Mouse (Mus musculus): ENCODE results near the gene Krtap4-9. TPM values are rescaled to one million over a fixed set of nuclear protein-coding genes. Genes with fewer than 3 reads are reported as not detected.

Gene Krtap4-9
- polyA plus RNA-seq, 1 experiment from 2014 or later, result not detected

Other genes with a start within 250 kb of the Krtap4-9 start
- not detected in 2 replicates for gene Krt40, start 242.0 kb upstream of the Krtap4-9 start, polyA plus RNA-seq (2016; fragmentation: Nextera tagmentation; extraction: Ambion mirVana)
- gene Krtap3-3, start 234.3 kb upstream of the Krtap4-9 start, polyA plus RNA-seq (2016; fragmentation: Nextera tagmentation; extraction: Ambion mirVana), result not detected in 2 replicates
- gene Krtap3-2, start 228.3 kb upstream of the Krtap4-9 start, polyA plus RNA-seq (2016; fragmentation: Nextera tagmentation; extraction: Ambion mirVana), result not detected in 2 replicates
- gene Gm11939, start 225.7 kb upstream of the Krtap4-9 start, polyA plus RNA-seq (2016; fragmentation: Nextera tagmentation; extraction: Ambion mirVana), result not detected in 2 replicates
- not detected in 2 replicates for gene Krtap3-1, start 218.6 kb upstream of the Krtap4-9 start, polyA plus RNA-seq (2016; fragmentation: Nextera tagmentation; extraction: Ambion mirVana)
- gene Krtap1-5, start 204.2 kb upstream of the Krtap4-9 start, polyA plus RNA-seq (2016; fragmentation: Nextera tagmentation; extraction: Ambion mirVana), result not detected in 2 replicates
- not detected in 2 replicates for gene Krtap1-4, start 201.5 kb upstream of the Krtap4-9 start, polyA plus RNA-seq (2016; fragmentation: Nextera tagmentation; extraction: Ambion mirVana)
- gene Krtap1-3, start 193.9 kb upstream of the Krtap4-9 start, polyA plus RNA-seq (2016; fragmentation: Nextera tagmentation; extraction: Ambion mirVana), result not detected in 2 replicates
- not detected in 2 replicates for gene Krtap9-3, start 187.1 kb upstream of the Krtap4-9 start, polyA plus RNA-seq (2016; fragmentation: Nextera tagmentation; extraction: Ambion mirVana)
- gene Gm11938, start 181.9 kb upstream of the Krtap4-9 start, polyA plus RNA-seq (2016; fragmentation: Nextera tagmentation; extraction: Ambion mirVana), result not detected in 2 replicates
- gene Gm11937, start 175.0 kb upstream of the Krtap4-9 start, polyA plus RNA-seq (2016; fragmentation: Nextera tagmentation; extraction: Ambion mirVana), result not detected in 2 replicates
- not detected in 2 replicates for gene Krtap2-4, start 170.4 kb upstream of the Krtap4-9 start, polyA plus RNA-seq (2016; fragmentation: Nextera tagmentation; extraction: Ambion mirVana)
- not detected in 2 replicates for gene Gm11562, start 164.8 kb upstream of the Krtap4-9 start, polyA plus RNA-seq (2016; fragmentation: Nextera tagmentation; extraction: Ambion mirVana)
- gene Krtap4-1, start 157.0 kb upstream of the Krtap4-9 start, polyA plus RNA-seq (2016; fragmentation: Nextera tagmentation; extraction: Ambion mirVana), result not detected in 2 replicates
- not detected in 2 replicates for gene Krtap4-2, start 150.1 kb upstream of the Krtap4-9 start, polyA plus RNA-seq (2016; fragmentation: Nextera tagmentation; extraction: Ambion mirVana)
- not detected in 2 replicates for gene Krtap4-7, start 141.1 kb upstream of the Krtap4-9 start, polyA plus RNA-seq (2016; fragmentation: Nextera tagmentation; extraction: Ambion mirVana)
- not detected in 2 replicates for gene Gm11555, start 135.0 kb upstream of the Krtap4-9 start, polyA plus RNA-seq (2016; fragmentation: Nextera tagmentation; extraction: Ambion mirVana)
- not detected in 2 replicates for gene Gm11563, start 126.2 kb upstream of the Krtap4-9 start, polyA plus RNA-seq (2016; fragmentation: Nextera tagmentation; extraction: Ambion mirVana)
- not detected in 2 replicates for gene Krtap4-6, start 119.2 kb upstream of the Krtap4-9 start, polyA plus RNA-seq (2016; fragmentation: Nextera tagmentation; extraction: Ambion mirVana)
- not detected in 2 replicates for gene Gm14190, start 94.5 kb upstream of the Krtap4-9 start, polyA plus RNA-seq (2016; fragmentation: Nextera tagmentation; extraction: Ambion mirVana)
- gene Gm14180, start 50.9 kb upstream of the Krtap4-9 start, polyA plus RNA-seq (2016; fragmentation: Nextera tagmentation; extraction: Ambion mirVana), result not detected in 2 replicates
- gene Gm11595, start 12.3 kb upstream of the Krtap4-9 start, polyA plus RNA-seq (2016; fragmentation: Nextera tagmentation; extraction: Ambion mirVana), result not detected in 2 replicates
- gene Krtap4-8, start 4.5 kb upstream of the Krtap4-9 start, polyA plus RNA-seq (2016; fragmentation: Nextera tagmentation; extraction: Ambion mirVana), result not detected in 2 replicates
- gene Gm11596, start 8.3 kb downstream of the Krtap4-9 start, polyA plus RNA-seq (2016; fragmentation: Nextera tagmentation; extraction: Ambion mirVana), result not detected in 2 replicates
- not detected in 2 replicates for gene Gm11569, start 13.7 kb downstream of the Krtap4-9 start, polyA plus RNA-seq (2016; fragmentation: Nextera tagmentation; extraction: Ambion mirVana)
- gene Gm11554, start 19.2 kb downstream of the Krtap4-9 start, polyA plus RNA-seq (2016; fragmentation: Nextera tagmentation; extraction: Ambion mirVana), result not detected in 2 replicates
- gene Krtap4-13, start 24.7 kb downstream of the Krtap4-9 start, polyA plus RNA-seq (2016; fragmentation: Nextera tagmentation; extraction: Ambion mirVana), result not detected in 2 replicates
- gene Gm11564, start 30.5 kb downstream of the Krtap4-9 start, polyA plus RNA-seq (2016; fragmentation: Nextera tagmentation; extraction: Ambion mirVana), result not detected in 2 replicates
- gene 2300003K06Rik, start 52.9 kb downstream of the Krtap4-9 start, polyA plus RNA-seq (2016; fragmentation: Nextera tagmentation; extraction: Ambion mirVana), result not detected in 2 replicates
- not detected in 2 replicates for gene Krtap4-16, start 66.4 kb downstream of the Krtap4-9 start, polyA plus RNA-seq (2016; fragmentation: Nextera tagmentation; extraction: Ambion mirVana)
- gene Gm11568, start 72.7 kb downstream of the Krtap4-9 start, polyA plus RNA-seq (2016; fragmentation: Nextera tagmentation; extraction: Ambion mirVana), result not detected in 2 replicates
- gene Gm11559, start 79.3 kb downstream of the Krtap4-9 start, polyA plus RNA-seq (2016; fragmentation: Nextera tagmentation; extraction: Ambion mirVana), result not detected in 2 replicates
- gene Krtap9-1, start 88.2 kb downstream of the Krtap4-9 start, polyA plus RNA-seq (2016; fragmentation: Nextera tagmentation; extraction: Ambion mirVana), result not detected in 2 replicates
- not detected in 2 replicates for gene Gm11567, start 94.0 kb downstream of the Krtap4-9 start, polyA plus RNA-seq (2016; fragmentation: Nextera tagmentation; extraction: Ambion mirVana)
- gene Krtap31-1, start 122.7 kb downstream of the Krtap4-9 start, polyA plus RNA-seq (2016; fragmentation: Nextera tagmentation; extraction: Ambion mirVana), result not detected in 2 replicates
- not detected in 2 replicates for gene Gm11565, start 129.6 kb downstream of the Krtap4-9 start, polyA plus RNA-seq (2016; fragmentation: Nextera tagmentation; extraction: Ambion mirVana)
- not detected in 2 replicates for gene Krtap31-2, start 151.1 kb downstream of the Krtap4-9 start, polyA plus RNA-seq (2016; fragmentation: Nextera tagmentation; extraction: Ambion mirVana)
- not detected in 2 replicates for gene Krtap9-5, start 163.3 kb downstream of the Krtap4-9 start, polyA plus RNA-seq (2016; fragmentation: Nextera tagmentation; extraction: Ambion mirVana)
- gene Krtap29-1, start 193.9 kb downstream of the Krtap4-9 start, polyA plus RNA-seq (2016; fragmentation: Nextera tagmentation; extraction: Ambion mirVana), result not detected in 2 replicates
- gene Krtap16-1, start 201.4 kb downstream of the Krtap4-9 start, polyA plus RNA-seq (2016; fragmentation: Nextera tagmentation; extraction: Ambion mirVana), result not detected in 2 replicates
- gene Krtap17-1, start 208.8 kb downstream of the Krtap4-9 start, polyA plus RNA-seq (2016; fragmentation: Nextera tagmentation; extraction: Ambion mirVana), result not detected in 2 replicates
- not detected in 2 replicates for gene Krt33a, start 231.0 kb downstream of the Krtap4-9 start, polyA plus RNA-seq (2016; fragmentation: Nextera tagmentation; extraction: Ambion mirVana)
- not detected in 2 replicates for gene Krt33b, start 244.7 kb downstream of the Krtap4-9 start, polyA plus RNA-seq (2016; fragmentation: Nextera tagmentation; extraction: Ambion mirVana)